Mouse (Mus musculus) cortical plate, adult 2 months (tissue): ENCODE data around the gene Etl4. TPM values are rescaled to one million over a fixed set of nuclear protein-coding genes. Genes with fewer than 3 reads are reported as not detected.

Experiments
- H3K27ac ChIP-seq: fragments of 200-500 bp; 2 replicates; pipeline ENCODE4 v1.5.1; 2012; ENCODE audit warnings: low read length, control low read depth, inconsistent platforms; ENCODE audit not compliant: insufficient read depth
- H3K4me1 ChIP-seq: fragments of 200-500 bp; 2 replicates; pipeline ENCODE4 v1.6.1; 2011; ENCODE audit warnings: low read length; ENCODE audit not compliant: control insufficient read depth, insufficient read depth
- H3K4me3 ChIP-seq: fragments of 200-500 bp; 2 replicates; pipeline ENCODE4 v1.5.1; 2011; ENCODE audit warnings: mild to moderate bottlenecking, low read length, control low read depth; ENCODE audit not compliant: insufficient read depth
- CTCF ChIP-seq: fragments of 200-500 bp; IDR thresholded peaks from 2 replicates; pipeline ENCODE4 v1.5.1; 2011; ENCODE audit warnings: mild to moderate bottlenecking, control low read depth, low read length; ENCODE audit not compliant: insufficient read depth; ENCODE audit errors: extremely low read depth
- POLR2A ChIP-seq: fragments of 200-500 bp; IDR thresholded peaks from 2 replicates; pipeline ENCODE4 v1.6.1; 2011; ENCODE audit warnings: mild to moderate bottlenecking, low read length, control low read depth; ENCODE audit not compliant: insufficient read depth; ENCODE audit errors: extremely low read depth
- polyA plus RNA-seq: library from polyadenylated mRNA; depleted of rRNA; stranded (reverse); fragments of >200 nt; gene quantifications from 2 replicates; pipeline ENCODE4 v1.2.3, GENCODE M21; 2012

Gene Etl4
- polyA plus RNA-seq, 1 experiment, result 90.7 TPM

GRCm38 (mm10) chr2:20726974-20727373 is 817.4 kb downstream of the Etl4 start:
- Histone ChIP-seq H3K4me1 (peaks cover 2% of the 10 kb centered on the region; the same call in 1 of the 2 replicates), H3K27ac (no peak overlapping the region), H3K4me3 (no peak overlapping the region)
- TF ChIP-seq CTCF (no peak), POLR2A (no peak)

GRCm38 (mm10) chr2:20727752-20728438 is 818.3 kb downstream of the Etl4 start:
- H3K4me1 ChIP-seq, result peaks cover 2% of the 10 kb centered on the region; the same call in 1 of the 2 replicates
- H3K27ac ChIP-seq, result no peak overlapping the region
- TF ChIP-seq CTCF, result no peak
- no peak for TF ChIP-seq POLR2A
- no peak overlapping the region for H3K4me3 ChIP-seq

- Histone ChIP-seq H3K4me3 (no peak overlapping the region), H3K4me1 (no peaks in the 10 kb centered on the region), H3K27ac (no peak overlapping the region)
- TF ChIP-seq POLR2A (no peak), CTCF (no peak)
Measured at GRCm38 (mm10) chr2:20735444-20735843, 825.9 kb downstream of the Etl4 start.

- H3K4me3 ChIP-seq, result no peak overlapping the region
- no peak for TF ChIP-seq CTCF
- no peak for TF ChIP-seq POLR2A
Measured at GRCm38 (mm10) chr2:20736324-20737015, 826.9 kb downstream of the Etl4 start.

GRCm38 (mm10) chr2:20737112-20737808 is 827.7 kb downstream of the Etl4 start:
- no peak overlapping the region for H3K27ac ChIP-seq
- H3K4me1 ChIP-seq, result no peaks in the 10 kb centered on the region
- H3K4me3 ChIP-seq, result no peak overlapping the region
- no peak for TF ChIP-seq CTCF
- TF ChIP-seq POLR2A, result no peak

More at GRCm38 (mm10) chr2:20736324-20737015, 826.9 kb downstream of the Etl4 start:
- H3K4me1 ChIP-seq, result no peaks in the 10 kb centered on the region
- H3K27ac ChIP-seq, result no peak overlapping the region

GRCm38 (mm10) chr2:20737837-20738236 is 828.3 kb downstream of the Etl4 start:
- Histone ChIP-seq H3K4me3 (no peak overlapping the region; the same call in 1 of the 2 replicates), H3K27ac (no peak overlapping the region), H3K4me1 (no peaks in the 10 kb centered on the region)
- TF ChIP-seq CTCF (no peak), POLR2A (no peak)

GRCm38 (mm10) chr2:20747723-20748122 is 838.1 kb downstream of the Etl4 start:
- TF ChIP-seq POLR2A (no peak), CTCF (no peak)
- peaks cover 5% of the 10 kb centered on the region for H3K4me1 ChIP-seq
- 0 out of 2 replicates have a peak overlapping the region, but pooled peaks have one; percentile 3 for H3K27ac ChIP-seq

GRCm38 (mm10) chr2:20748481-20748880 is 838.9 kb downstream of the Etl4 start:
- Histone ChIP-seq H3K4me1 (peaks cover 5% of the 10 kb centered on the region), H3K27ac (no peak overlapping the region), H3K4me3 (no peak overlapping the region)
- no peak for TF ChIP-seq CTCF

More at GRCm38 (mm10) chr2:20747723-20748122, 838.1 kb downstream of the Etl4 start:
- H3K4me3 ChIP-seq, result no peak overlapping the region

- no peak for TF ChIP-seq POLR2A
- no peak overlapping the region for H3K27ac ChIP-seq
- no peak overlapping the region for H3K4me3 ChIP-seq
- peaks cover 5% of the 10 kb centered on the region for H3K4me1 ChIP-seq
Measured at GRCm38 (mm10) chr2:20749687-20750086, 840.1 kb downstream of the Etl4 start.
